Mouse (Mus musculus): ENCODE measurements around the gene Ash1l.
A peak's percentile ranks its signal among the peaks of the same experiment; 100 is the strongest.
"Not testable (repeated sequence)": the region's sequence is repeated elsewhere in the genome, so short reads cannot be mapped to it uniquely, and the experiment has no call there.

Ash1l gene

DNA sequence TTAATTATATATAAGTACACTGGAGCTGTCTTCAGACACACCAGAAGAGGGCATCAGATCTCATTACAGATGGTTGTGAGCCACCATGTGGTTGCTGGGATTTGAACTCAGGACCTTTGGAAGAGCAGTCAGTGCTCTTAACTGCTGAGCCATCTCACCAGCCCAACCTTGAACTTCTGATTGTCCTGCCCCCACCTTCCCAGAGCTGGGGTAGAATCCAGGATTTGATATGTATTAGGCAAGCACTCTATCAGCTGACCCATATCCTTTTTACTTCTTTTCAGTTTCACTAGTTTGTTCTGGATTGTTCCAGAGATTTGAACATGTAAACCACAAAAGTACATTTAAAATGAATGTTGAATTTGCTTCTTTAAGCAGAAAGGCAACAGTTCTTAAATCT is 12.8 kb downstream of the Ash1l start:
- not testable (repeated sequence) for DNase-seq

DNA sequence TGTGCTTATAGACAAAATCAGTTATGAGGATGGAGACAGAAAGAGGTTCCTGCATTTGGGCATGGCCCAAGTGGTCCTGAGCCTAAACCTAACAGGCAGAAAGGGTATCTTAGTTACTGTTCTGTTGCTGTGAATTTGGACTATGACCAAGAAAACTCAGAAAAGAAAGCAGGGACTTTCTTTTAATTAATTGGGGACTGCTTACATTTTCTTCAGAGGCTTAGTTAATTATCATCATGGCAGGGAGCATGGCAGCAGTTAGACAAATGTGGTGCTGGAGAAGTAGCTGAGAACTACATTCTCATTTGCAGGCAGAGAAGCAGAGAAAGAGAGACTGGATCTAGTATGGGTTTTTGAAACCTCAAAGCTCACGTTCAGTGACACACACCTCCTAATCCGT is 24.6 kb downstream of the Ash1l start:
- no peak for DNase-seq

DNA sequence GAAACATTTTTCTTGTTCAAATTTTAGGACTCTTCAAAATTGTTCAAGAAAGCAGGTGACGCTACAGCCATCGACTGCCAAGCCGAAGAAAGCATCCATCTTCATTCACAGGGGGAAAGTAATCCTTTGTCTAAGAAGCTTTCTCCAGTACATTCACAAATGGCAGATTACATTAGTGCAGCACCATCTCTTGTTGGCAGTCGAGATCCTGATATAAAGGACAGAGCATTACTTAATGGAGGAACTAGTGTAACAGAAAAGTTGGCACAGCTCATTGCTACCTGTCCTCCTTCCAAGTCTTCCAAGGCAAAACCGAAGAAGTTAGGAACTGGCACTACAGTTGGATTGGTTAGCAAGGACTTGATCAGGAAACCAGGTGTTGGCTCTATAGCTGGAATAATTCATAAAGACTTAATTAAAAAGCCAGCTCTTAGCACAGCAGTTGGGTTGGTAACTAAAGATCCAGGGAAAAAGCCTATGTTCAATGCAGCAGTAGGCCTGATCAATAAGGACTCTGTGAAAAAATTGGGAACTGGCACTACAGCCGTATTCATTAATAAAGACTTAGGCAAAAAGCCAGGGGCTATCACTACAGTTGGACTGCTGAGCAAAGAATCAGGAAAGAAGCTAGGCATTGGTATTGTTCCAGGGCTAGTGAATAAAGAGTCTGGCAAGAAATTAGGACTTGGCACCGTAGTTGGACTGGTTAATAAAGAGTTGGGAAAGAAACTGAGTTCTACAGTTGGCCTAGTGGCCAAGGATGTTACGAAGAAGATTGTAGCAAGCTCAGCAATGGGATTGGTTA is 31.0 kb downstream of the Ash1l start:
- DNase-seq: no peak

DNA sequence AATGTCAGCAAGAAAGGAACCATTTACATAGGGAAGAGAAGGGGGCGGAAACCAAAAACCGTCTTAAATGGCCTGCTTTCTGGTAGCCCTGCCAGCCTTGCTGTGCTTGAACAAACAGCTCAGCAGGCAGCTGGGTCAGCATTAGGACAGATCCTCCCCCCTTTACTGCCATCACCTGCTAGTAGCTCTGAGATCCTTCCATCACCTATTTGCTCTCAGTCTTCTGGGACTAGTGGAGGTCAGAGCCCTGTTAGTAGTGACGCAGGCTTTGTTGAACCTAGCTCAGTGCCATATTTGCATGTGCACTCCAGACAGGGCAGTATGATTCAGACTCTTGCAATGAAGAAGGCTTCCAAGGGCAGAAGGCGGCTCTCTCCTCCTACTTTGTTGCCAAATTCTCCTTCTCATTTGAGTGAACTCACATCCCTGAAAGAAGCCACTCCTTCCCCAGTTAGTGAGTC is 33.5 kb downstream of the Ash1l start:
- DNase-seq: no peak

DNA sequence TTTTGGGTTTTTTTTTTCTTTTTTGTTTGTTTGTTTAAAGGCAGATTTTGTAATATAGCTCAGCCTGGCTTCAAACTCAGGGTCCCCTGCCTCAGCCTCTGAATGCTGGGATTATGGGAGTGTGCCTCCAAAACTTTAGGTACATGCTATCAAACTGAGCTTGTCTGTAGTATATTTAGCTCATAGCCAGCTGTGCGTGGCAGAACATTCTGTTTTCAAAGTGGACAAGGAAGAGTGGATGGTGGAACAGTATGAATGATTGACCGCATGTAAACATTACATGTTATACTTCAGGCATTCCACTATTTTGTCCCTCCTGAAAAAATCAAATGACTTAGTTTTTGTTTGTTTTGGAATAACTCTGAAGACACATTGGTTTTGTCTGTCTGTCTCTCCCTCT is 42.4 kb downstream of the Ash1l start:
- no peak for DNase-seq

DNA sequence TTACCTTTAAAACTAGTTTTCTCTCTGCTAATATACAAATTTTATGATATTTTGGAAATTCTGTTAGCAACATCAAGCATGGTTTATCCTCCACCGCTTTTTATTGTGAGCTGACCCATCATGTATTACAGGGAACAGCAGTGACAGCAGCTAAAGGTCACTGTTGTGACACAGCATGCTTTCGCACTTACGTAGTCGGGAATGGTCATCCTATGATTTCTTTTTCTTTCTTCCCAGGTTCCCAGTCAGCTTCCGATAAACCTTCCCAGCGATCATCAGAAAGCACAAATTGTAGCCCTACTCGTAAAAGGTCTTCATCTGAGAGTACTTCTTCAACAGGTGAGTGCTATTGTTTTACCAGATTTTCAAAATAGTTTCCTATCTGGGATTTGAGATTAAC is 51.1 kb downstream of the Ash1l start:
- no peak for DNase-seq

DNA sequence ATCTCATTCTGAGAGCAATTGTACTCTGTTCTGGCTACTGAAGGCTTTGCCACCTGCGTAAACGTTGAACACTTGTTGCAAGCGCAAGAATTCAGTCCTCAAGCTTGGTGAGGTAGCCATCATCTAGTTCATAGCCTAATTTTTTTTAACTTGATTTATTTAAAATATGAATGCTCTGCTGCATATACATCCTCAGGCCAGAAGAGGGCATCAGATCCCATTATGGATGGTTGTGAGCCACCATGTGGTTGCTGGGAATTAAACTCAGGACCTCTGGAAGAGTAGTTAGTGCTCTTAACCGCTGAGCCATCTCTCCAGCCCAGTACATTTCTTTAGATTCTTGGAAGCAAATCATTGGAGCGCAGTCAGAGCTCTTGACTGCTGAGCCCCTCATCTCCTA is 80.5 kb downstream of the Ash1l start:
- DNase-seq: not testable (repeated sequence)

DNA sequence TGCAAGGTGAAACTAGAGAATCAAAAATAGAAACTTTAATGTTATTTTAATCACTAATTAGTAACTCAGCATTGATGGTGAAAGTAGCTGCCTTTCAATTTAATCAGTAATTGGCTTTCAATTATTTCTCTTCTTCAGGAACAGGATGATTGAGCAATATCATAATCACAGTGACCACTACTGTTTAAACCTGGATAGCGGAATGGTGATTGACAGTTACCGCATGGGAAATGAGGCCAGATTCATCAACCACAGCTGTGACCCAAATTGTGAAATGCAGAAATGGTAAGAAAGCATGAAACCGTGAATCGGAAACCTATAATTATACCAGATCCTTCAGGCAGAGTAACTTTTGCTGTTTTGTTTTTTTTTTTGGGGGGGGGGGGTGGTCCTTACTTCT is 92.9 kb downstream of the Ash1l start:
- DNase-seq: no peak

DNA sequence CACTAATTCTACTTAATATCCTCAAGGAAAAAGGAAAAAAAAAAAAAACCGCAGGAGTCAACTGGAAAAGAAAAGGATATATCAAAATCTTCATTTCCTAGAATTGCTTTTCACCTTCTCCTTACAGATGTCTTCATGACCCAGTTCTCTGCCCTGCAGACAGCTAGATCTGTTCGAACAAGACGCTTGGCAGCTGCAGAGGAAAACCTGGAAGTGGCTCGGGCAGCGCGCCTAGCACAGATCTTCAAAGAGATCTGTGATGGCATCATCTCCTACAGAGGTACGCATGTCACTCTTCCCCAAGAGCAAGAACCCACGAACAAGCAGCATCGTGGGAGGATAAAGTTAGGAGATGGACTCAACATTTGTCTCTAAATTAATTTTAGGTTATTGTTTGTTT is 107.9 kb downstream of the Ash1l start:
- no peak for DNase-seq

DNA sequence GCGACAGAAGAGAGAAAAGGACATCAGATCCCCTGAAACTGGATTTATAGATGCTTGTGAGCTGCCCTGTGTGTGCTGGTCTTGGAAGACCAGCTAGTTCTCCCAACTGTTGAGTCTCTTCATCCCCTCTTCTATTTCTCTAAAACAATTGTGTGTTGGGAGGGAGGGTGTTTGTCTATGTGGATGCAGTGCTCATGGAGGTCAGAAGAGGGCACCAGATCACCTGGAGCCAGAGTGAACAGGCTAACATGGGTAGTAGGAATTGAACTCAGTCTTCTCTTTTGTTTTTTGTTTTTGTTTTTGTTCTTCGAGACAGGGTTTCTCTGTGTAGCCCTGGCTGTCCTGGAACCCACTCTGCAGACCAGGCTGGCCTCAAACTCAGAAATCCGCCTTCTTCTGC is 108.4 kb downstream of the Ash1l start:
- DNase-seq: no peak

DNA sequence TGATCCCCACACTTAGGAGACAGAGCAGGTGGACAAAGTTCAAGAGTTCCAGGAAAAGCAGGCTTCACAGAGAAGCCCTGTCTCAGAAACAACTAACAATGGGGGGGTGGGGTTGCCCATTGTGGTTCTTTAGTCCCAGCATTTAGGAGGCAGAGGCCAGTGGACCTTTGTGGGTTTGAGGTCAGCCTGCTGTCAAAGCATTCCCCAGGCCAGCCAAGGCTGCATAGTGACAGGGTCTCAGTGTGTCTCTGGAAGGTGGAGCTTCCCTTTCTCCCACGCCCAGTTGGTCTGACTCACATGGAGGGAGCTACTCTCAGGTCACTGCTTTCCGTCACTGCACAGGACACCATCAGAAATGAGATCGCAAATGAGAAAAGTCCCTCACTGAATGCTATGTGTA is 111.3 kb downstream of the Ash1l start:
- DNase-seq: no peak

DNA sequence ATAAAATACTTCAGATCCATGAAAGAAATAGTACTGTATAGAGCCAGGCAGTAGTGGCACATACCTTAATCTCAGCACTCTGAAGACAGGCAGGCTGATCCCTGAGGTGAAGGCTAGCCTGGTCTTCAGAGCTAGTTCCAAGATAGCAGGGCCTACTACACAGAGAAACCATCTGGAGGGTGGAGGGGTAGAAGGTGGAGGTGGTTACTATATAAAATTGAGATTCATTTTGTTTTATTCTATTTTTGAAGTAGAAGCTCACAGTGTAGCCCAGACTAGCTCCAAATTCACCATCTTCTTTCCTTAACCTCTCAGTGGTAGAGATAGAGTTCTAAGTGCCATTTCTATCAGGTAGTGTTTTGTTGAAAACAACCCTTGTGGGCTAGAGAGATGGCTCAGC is 116.8 kb downstream of the Ash1l start:
- no peak for DNase-seq

DNA sequence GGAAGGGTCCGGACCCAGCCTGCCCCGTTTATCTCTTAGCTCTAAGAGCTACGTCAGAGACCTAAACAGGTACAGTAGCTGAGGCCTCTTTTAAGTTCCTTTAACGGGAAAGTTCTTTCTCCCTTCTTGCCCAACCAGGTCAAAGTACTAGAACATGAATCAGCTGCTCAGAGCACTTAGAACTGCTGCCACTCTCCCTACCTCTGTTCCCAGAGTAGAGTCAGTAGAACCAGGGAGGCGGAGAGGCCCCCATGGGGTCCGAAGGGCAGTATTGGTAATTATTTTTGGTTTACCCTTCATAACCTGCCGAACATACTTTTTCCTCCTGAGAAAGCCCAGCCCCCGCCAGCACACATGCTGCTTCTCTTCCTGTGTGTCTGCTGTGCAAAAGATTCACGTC is 127.0 kb downstream of the Ash1l start:
- DNase-seq: no peak

DNA sequence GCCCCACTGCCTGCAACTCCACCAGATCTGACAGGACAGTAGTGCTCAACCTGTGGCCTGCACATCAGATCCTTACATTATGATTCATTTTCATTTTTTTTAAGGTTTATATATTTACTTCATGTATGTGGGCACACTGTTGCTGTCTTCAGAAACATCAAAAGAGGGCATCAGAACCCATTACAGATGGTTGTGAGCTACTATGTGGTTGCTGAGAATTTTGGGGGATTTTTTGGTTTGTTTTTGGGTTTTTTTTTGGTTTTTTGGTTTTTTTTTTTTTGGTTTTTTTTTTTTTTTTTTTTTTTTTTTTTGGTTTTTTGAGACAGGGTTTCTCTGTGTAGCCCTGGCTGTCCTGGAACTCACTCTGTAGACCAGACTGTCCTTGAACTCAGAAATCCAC is 131.9 kb downstream of the Ash1l start:
- DNase-seq: not testable (repeated sequence)

DNA sequence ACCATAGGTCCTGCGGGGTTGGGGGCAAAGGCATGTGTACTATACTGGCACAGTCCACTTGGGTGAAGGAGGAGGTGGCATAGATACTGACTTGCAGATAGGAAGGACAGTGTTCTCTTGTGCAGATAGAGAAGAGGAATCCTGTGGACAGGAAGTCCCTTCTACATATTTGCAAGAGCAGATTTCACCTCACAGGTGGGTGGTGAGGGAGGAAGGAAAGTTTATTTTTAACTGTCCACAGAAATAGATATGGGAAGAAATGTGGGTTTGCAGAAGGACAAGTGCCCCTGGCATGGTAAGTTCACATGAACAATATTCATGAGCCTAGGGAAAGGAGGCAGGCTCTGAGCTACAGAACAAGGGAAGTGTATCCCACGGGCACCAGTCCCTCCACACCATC is 133.7 kb downstream of the Ash1l start:
- no peak for DNase-seq

DNA sequence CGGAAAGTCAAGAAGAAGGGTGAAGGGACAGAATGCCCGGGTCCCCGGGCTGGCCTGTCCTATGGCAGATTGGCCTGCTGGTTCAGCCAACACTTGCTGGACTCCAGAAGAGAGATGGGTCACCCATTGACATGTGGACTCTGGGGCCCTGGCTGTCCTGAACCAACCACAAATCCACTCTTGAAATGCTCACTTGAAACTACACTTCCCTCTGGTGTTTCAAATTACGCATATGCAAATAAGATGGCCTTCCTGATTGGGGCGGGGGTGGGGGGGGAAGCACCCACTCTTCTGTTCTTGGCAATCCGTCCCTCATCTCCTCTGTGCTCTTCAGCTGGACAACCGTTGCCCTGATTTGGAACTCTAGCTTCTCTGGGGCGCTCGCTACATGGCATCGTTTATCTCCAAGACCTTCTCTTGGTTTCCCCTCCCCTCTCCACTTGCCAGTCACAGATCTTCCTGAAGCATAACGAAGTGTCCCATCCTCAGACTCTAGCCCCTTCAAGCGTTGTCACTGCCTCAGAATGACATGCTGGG is 134.3 kb downstream of the Ash1l start:
- DNase-seq: no peak

DNA sequence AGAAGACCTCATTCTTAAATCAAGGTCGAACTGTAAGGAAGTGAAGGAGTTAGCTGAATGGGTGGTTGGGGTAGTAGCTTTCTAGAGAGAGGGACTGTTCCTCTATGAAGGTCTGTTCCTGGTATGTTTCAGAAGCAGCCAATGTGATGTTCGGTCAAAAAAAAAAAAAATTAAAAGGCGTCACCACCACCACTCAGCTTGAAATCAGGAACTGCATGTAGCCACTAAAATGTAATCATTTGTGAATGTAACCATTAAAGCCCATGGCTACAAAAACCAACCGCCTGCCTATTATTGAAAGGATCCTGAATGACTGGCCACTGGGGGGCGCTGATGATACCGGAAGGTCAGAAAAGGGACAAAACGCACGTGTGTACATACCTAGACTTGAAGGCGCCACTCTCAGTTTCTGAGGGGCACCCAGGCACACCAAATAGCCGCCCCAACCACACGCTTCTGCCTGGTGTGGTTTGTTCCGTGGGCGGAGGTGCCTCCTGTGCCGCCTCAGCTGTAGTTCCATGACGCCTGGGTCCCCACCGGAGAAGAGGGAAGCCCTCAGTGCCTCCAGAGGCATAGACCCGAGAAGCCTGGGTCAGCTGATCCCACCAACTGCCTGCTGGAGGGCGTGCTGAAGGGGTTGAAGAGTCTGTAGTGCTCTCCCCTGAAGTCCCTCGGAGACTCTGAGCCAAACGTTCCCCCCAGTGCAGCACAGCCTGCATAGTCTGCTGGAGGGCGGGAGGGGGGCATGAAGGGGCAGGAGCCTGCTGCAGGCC is 137.1 kb downstream of the Ash1l start:
- DNase-seq: peak; percentile 74

DNA sequence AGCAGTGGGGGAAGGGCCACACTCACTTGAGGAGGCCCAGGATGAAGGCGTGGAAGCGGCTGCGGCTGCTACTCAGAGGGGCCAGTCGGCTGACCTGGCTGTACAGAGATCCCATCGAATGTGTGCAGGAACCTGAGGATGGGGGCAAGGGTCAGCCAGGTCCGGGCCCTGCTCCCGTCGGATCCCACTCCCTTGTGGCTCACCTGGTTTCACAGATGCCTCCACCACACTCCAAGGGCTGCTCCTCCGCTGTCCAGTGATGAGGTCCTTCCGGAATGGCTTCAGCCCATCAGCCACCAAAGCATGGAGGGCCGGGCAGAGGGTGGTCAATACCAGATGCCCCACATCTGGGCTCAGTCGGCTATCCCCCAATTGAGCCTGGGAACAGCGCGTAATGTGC is 138.6 kb downstream of the Ash1l start:
- no peak for DNase-seq

DNA sequence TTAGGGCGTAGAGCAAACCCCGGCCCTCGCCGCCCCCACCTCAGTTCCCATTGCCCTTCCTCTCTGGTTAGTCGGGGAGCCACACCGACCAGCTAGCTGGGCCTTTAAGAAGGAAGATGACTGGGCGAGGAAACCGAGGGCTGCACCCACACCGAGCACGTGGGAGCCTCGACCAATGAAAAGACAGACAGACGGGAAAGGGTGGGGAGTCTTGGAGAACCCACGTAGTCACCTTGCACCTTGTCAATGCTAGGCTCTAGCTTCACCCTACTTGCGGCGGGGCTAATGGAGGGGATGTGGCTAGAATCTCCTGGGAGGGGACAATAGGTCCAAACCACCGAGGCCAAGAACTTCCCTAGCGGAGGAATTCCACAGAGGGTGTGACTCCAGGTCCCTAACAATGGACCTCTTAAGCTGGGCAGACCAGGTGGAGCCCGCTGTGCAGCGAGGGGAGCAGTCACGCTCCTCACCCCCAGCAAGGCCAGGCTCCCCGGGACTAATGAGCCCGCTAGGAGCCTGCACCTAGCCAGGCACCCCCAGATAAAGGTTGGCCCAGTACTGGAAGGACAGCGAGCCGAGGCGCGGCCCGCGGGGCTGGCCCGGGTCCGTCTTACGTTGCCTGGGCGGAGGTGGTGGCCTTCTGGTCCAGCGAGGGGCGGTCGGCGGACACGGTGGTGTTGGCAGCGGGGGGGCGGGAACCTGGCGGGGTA is 139.6 kb downstream of the Ash1l start:
- DNase-seq: peak; percentile 92

DNA sequence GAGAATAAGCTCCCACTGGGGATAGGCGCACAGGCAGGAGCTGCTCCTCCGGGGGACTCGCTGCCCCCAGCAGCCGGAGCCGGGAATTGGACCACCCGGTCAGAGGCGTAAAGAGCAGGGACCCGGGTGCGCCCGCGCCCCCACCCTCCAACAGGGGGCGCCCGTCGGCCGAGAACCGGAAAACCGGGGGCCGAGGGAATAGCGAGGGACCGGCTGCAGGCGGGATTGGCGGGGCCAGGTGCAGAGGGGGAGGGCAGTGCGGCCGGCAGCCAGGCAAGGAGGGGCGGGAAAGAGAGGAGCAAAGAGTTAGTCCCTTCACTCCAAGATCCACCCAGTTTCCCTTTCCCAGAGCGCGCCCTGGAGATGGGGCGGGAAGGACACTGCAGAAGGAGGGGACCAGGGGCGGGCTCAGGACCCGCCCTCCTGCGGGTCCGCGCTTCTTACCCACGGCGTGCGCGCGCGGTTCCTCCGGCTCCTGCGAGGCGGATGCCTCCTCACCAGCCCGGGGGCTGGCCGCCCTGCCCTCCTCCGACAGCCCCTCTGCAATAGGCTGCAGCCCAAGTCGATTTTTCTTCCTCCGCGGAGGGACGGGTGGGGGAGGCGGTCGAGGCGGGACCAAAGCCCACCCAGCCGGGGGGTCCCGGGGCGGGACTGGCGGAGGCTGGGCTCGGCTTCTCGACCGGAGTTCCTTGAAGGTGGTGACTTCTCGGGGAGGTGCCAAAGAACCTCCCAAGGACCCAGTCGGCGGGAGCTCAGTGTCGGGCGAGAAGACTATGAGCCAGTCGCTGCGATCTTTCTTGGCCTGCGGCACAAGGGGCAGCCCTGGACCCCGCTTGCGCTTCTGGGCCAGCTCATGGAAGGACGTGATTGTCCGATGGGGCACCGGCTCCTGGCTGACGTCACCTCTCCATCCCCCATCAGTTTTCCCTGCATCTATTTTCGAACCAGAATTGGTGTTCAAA is 140.6 kb downstream of the Ash1l start:
- DNase-seq: peak; percentile 77

DNA sequence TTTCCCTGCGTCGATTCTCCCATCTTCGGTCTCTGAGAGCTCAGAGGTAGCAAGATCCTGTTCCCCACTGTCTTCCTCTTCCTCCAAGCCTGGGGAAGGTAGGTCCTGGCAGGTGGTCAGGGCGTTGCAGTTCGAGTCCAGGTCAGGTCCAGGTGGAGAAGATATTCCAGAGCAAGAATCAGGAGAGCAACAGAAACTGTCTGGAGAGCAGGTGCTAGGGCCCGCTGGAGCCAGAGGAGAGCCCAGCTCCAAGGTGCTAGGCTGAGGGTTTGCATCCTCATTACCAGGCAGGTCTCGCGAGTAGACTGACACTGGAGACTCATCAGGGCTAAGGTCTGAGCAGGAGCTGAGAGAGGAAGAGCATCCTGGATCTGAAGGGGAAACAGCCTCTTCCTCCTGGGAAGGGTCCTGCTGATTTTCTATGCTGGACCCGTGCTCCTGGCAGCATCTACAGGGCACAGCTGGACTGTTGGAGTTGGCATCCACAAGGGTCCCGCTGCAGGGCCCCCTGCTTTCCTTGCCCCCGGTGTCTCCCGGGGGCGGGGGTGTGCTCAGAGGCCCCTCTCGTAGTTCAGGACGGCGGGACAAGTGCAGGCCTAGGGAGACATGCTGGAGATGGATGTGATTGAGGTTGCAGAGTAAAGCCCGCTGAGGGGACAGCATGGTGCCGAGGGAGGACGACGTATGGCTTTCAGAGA is 141.5 kb downstream of the Ash1l start:
- no peak for DNase-seq

Data from kidney, adult 11 months (tissue).